Mouse (Mus musculus): Measurements from ENCODE around the gene C1ql4. TPM values are rescaled to one million over a fixed set of nuclear protein-coding genes. Genes with fewer than 3 reads are reported as not detected.
"Not testable (repeated sequence)": the region's sequence is repeated elsewhere in the genome, so short reads cannot be mapped to it uniquely, and the experiment has no call there.

The C1ql4 gene
- polyA plus RNA-seq, 1 experiment from 2014 or later, result not detected

GRCm38 (mm10) chr15:99083867-99084557, 3.6 kb downstream of the C1ql4 start:
- Histone ChIP-seq H3K27ac (no peak overlapping the region), H3K9ac (no peak overlapping the region), H3K36me3 (peaks cover 31% of the 10 kb centered on the region), H3K27me3 (peaks cover 54% of the 10 kb centered on the region), H3K4me1 (peaks cover 18% of the 10 kb centered on the region), H3K9me3 (no peaks in the 10 kb centered on the region), H3K4me2 (peak overlapping the region; percentile 2; the same call in 1 of the 2 replicates), H3K4me3 (no peak overlapping the region)
- 9% methylated on average over 11 of the region's 11 CpGs for WGBS
- ATAC-seq (ENCODE audit: borderline replicate concordance, extremely low read depth, low FRiP score, low TSS enrichment), result no peak

DNA sequence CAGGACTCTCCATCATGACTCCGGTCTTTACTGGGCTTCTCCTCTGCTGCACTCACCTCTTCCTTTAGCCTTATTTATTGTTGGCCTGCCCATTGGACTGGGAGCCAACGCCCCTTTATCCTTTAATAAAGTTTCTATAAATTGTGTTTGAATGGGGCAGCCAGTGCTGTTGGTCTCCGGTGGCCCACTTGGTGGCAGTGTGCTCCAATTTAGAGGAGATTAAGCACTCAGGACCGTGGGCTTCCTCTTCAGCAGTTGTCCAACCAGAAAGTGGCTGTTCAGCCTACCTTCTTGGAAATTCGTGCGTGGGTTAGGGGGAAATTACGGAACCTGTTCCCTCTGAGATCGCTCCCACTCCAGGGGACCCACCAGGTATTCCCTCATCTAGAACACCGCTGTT, 4.4 kb downstream of the C1ql4 start:
- Histone ChIP-seq H3K9me3 (no peaks in the 10 kb centered on the region), H3K9ac (no peak overlapping the region), H3K36me3 (peaks cover 38% of the 10 kb centered on the region), H3K4me2 (no peak overlapping the region), H3K4me1 (peaks cover 14% of the 10 kb centered on the region; the same call in 1 of the 2 replicates), H3K27me3 (peaks cover 47% of the 10 kb centered on the region), H3K27ac (no peak overlapping the region), H3K4me3 (no peak overlapping the region)
- no peak for ATAC-seq (ENCODE audit: borderline replicate concordance, extremely low read depth, low FRiP score, low TSS enrichment)
- WGBS, result 67% methylated on average over 9 of the region's 9 CpGs

- Histone ChIP-seq H3K4me1 (peaks cover 10% of the 10 kb centered on the region; the same call in 1 of the 2 replicates), H3K4me3 (no peak overlapping the region), H3K36me3 (peaks cover 42% of the 10 kb centered on the region), H3K27ac (no peak overlapping the region), H3K9me3 (no peaks in the 10 kb centered on the region), H3K9ac (no peak overlapping the region), H3K4me2 (no peak overlapping the region), H3K27me3 (peaks cover 42% of the 10 kb centered on the region)
- 87% methylated on average over 16 of the region's 16 CpGs for WGBS
- ATAC-seq (ENCODE audit: borderline replicate concordance, extremely low read depth, low FRiP score, low TSS enrichment), result no peak
These were observed 4.8 kb downstream of the C1ql4 start for GRCm38 (mm10) chr15:99082840-99083239.

DNA sequence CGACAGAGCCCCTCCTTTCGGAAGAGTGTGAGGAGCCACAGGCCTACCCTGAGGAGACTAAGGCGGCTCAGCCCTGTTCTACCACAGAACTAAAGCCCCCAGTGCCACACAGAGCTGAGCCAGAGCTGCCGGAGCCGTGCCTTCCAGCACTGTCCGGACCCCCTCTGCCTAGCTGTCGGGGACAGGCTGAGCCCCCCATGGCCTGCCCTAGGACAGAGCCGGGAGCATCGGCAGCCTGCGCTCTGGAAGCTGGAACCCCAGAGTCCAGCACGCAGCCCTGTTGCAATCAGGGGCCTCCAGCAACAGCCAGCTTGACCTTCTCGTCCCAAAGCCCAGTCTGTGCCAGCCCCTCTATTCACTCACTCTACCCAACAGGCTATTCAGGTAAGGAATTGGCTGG, 5.3 kb downstream of the C1ql4 start:
- Histone ChIP-seq H3K9ac (no peak overlapping the region), H3K4me1 (peaks cover 11% of the 10 kb centered on the region), H3K27me3 (peaks cover 37% of the 10 kb centered on the region), H3K36me3 (peaks cover 46% of the 10 kb centered on the region), H3K27ac (no peak overlapping the region), H3K9me3 (no peaks in the 10 kb centered on the region), H3K4me2 (no peak overlapping the region), H3K4me3 (no peak overlapping the region)
- ATAC-seq (ENCODE audit: borderline replicate concordance, extremely low read depth, low FRiP score, low TSS enrichment), result no peak; the same call in 1 of the 2 replicates
- 96% methylated on average over 12 of the region's 12 CpGs for WGBS

GRCm38 (mm10) chr15:99079804-99080203, 7.8 kb downstream of the C1ql4 start:
- ATAC-seq (ENCODE audit: borderline replicate concordance, extremely low read depth, low FRiP score, low TSS enrichment), result no peak
- H3K9ac ChIP-seq, result no peak overlapping the region
- peaks cover 30% of the 10 kb centered on the region for H3K4me1 ChIP-seq
- no peak overlapping the region for H3K27ac ChIP-seq
- peaks cover 56% of the 10 kb centered on the region for H3K36me3 ChIP-seq
- no peaks in the 10 kb centered on the region for H3K9me3 ChIP-seq
- H3K4me2 ChIP-seq, result no peak overlapping the region
- peaks cover 12% of the 10 kb centered on the region for H3K27me3 ChIP-seq
- WGBS, result 66% methylated on average over 3 of the region's 3 CpGs
- H3K4me3 ChIP-seq, result no peak overlapping the region

DNA sequence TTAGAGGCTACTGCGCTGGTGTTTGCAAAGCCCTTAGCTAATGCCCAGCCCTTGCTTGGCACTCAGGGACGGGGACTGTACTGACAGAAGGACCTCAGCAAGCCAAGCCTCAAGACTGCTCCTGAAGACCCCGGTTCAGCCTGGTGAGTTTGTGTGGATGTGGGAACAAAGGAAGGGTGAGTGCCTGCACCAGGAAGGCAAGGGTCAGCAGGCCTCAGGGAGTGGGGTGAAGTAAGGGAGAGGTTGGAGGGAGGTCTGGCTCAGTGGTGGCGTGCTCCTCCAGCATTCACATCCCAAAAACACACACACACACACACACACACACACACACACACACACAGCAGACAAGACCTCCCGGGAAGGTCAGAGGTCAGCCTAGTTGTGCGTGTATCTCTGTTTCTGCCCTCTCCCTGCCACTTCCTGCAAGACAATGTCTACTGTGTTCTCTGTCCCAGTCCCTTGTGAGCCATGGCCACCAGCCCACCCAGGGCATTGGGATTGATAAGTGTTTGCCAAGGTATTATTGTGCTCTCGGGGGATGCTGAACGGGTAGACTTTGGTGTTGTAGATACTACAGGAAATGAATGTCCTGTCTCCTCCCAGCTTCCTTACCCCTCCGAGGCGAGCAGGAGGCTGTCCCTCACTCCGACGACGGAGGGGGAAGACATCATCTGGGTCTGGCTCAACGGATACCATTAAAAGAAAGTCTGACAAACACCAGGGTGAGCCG, 9.3 kb downstream of the C1ql4 start:
- H3K4me3 ChIP-seq, result no peak overlapping the region
- no peak for ATAC-seq (ENCODE audit: borderline replicate concordance, extremely low read depth, low FRiP score, low TSS enrichment)
- H3K9me3 ChIP-seq, result no peaks in the 10 kb centered on the region
- WGBS, result 69% methylated on average over 15 of the region's 15 CpGs
- peaks cover 27% of the 10 kb centered on the region for H3K4me1 ChIP-seq
- no peaks in the 10 kb centered on the region for H3K27me3 ChIP-seq
- no peak overlapping the region for H3K27ac ChIP-seq
- no peak overlapping the region for H3K9ac ChIP-seq
- peaks cover 56% of the 10 kb centered on the region for H3K36me3 ChIP-seq
- H3K4me2 ChIP-seq, result no peak overlapping the region

DNA sequence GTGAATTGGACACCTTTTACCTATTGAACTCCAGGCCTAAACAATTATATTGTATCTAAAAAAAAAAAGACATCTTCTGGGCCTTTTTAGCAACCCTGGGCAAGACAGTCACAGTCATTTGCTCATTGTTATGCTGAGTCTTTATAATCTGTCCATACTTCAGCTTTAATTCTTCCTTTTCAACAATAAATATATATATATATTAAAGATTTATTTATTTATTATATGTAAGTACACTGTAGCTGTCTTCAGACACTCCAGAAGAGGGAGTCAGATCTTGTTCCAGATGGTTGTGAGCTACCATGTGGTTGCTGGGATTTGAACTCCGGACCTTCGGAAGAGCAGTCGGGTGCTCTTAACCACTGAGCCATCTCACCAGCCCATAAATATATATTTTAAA, 11.6 kb downstream of the C1ql4 start:
- H3K27ac ChIP-seq; ATAC-seq (ENCODE audit: borderline replicate concordance, extremely low read depth, low FRiP score, low TSS enrichment); H3K9ac ChIP-seq; H3K9me3 ChIP-seq; H3K27me3 ChIP-seq: not testable (repeated sequence)
- Histone ChIP-seq H3K4me3 (peak overlapping the region; percentile 61), H3K4me1 (peaks cover 27% of the 10 kb centered on the region), H3K36me3 (peaks cover 33% of the 10 kb centered on the region), H3K4me2 (peak overlapping the region; percentile 82)
- WGBS, result 93% methylated on average over 3 of the region's 3 CpGs

DNA sequence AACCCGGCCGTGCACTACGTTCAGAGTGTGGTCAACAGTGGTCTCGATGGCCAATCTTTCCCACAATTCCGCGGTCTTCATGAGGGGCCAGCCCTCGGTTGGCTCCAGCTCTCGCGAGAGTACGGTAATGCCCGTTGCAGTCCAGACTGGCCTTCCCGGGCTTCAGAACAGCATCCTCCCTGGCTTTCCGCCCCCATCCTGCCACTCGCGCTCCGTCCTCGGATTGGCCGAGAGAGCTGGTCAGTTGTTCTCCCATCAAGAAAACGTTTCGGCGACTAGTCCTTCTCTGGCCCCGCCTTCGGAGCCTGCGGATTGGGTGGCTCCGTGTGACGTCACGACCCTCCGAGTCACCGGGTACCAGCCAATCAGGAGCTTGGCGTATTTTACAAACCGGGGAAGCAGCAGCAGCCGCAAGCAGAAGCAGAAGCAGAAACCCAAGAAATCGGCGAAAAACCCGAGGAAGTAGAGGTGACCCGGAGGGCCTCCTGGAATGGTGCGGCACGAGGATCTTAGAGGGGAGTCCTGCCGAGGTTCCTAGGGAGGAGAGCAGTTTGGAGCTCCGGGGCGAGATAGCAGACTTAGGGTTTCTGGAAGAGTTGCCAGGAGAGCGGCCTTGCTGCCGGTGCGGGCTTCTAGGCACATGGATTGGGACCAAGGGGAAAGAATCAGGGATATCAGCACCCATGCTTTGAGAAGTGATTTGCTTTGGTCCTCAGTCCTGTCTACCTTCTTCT, 12.8 kb downstream of the C1ql4 start:
- Histone ChIP-seq H3K4me1 (peaks cover 27% of the 10 kb centered on the region), H3K9me3 (no peaks in the 10 kb centered on the region), H3K4me2 (peak overlapping the region; percentile 82), H3K27ac (peak overlapping the region; percentile 96), H3K4me3 (peak overlapping the region; percentile 61), H3K36me3 (peaks cover 25% of the 10 kb centered on the region), H3K9ac (peak overlapping the region; percentile 61), H3K27me3 (no peaks in the 10 kb centered on the region)
- peak; percentile 98 for ATAC-seq (ENCODE audit: borderline replicate concordance, extremely low read depth, low FRiP score, low TSS enrichment)
- WGBS, result under 1% methylated on average over 44 of the region's 44 CpGs

DNA sequence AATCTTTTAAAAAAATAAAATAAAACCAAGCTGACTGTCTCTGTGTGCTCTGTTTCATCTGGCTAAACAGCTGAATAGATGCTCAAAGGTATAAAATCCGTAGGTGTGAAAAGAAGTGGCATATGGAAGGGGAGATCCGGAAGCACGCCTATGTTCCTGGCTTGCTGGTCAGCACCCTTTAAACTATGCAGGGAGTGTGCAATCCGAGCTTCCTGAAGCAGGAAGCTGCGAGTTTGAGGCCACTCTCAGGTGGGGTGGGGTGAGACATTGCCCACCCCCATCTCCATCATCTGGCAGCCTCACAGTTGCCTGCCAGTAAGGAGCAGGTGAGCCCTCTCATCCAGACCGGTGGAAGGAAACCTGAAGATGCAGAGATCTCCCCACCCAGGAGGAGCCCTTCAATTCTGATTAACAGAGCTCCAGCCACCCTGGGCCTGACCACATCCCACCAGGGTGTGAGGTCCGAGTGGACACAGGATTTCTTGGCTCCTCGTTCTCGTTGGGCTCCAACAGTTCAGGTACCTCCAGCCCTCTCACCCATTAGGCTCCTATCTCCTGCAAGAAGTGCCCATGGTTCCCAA, 13.5 kb downstream of the C1ql4 start, which contains the start of gene Troap:
TSS of gene Troap (plus strand) at position 557 of the 581 bp plus-strand sequence.
- Histone ChIP-seq H3K4me1 (peaks cover 27% of the 10 kb centered on the region), H3K9ac (peak within 1 kb of the TSS; percentile 61), H3K4me3 (peak within 1 kb of the TSS; percentile 61), H3K27me3 (no peaks in the 10 kb centered on the region), H3K9me3 (no peaks in the 10 kb centered on the region), H3K27ac (peak within 1 kb of the TSS; percentile 96), H3K4me2 (peak within 1 kb of the TSS; percentile 82), H3K36me3 (peaks cover 25% of the 10 kb centered on the region)
- 17% methylated on average over 9 of the region's 9 CpGs for WGBS
- ATAC-seq (ENCODE audit: borderline replicate concordance, extremely low read depth, low FRiP score, low TSS enrichment), result no peak; the same call in 1 of the 2 replicates

GRCm38 (mm10) chr15:99071988-99072387, 15.6 kb downstream of the C1ql4 start:
- 0 out of 2 replicates have a peak, but pooled peaks cover 6% of the 10 kb centered on the region for H3K36me3 ChIP-seq
- WGBS, result 83% methylated on average over 1 of the region's 1 CpGs
- ATAC-seq (ENCODE audit: borderline replicate concordance, extremely low read depth, low FRiP score, low TSS enrichment), result no peak
- no peaks in the 10 kb centered on the region for H3K27me3 ChIP-seq
- peaks cover 21% of the 10 kb centered on the region for H3K4me1 ChIP-seq
- H3K9me3 ChIP-seq, result no peaks in the 10 kb centered on the region
- no peak overlapping the region for H3K9ac ChIP-seq
- H3K27ac ChIP-seq, result no peak overlapping the region
- H3K4me2 ChIP-seq, result no peak overlapping the region
- no peak overlapping the region for H3K4me3 ChIP-seq

- WGBS, result 72% methylated on average over 12 of the region's 12 CpGs
- Histone ChIP-seq H3K9me3 (no peaks in the 10 kb centered on the region), H3K9ac (no peak overlapping the region), H3K36me3 (no peaks in the 10 kb centered on the region), H3K4me2 (no peak overlapping the region), H3K4me1 (no peaks in the 10 kb centered on the region), H3K27me3 (peaks cover 18% of the 10 kb centered on the region), H3K4me3 (no peak overlapping the region), H3K27ac (no peak overlapping the region)
- no peak for ATAC-seq (ENCODE audit: borderline replicate concordance, extremely low read depth, low FRiP score, low TSS enrichment)
These were observed 22.0 kb downstream of the C1ql4 start for GRCm38 (mm10) chr15:99065557-99066165.
